Mouse (Mus musculus) liver, adult 2 months (tissue): ENCODE measurements at regions not wholly inside any gene's neighbourhood (a gene's known extent, or its start where the extent isn't known, plus 50 kb on each side); places are given as distances from the start of the nearest gene placed in this dataset.

Source experiments
- DNase-seq: peaks from one replicate; pipeline ENCODE4 v3.0.0-alpha.2; 2011; ENCODE audit warnings: low read depth, low spot score; ENCODE audit errors: extremely low read depth
- H3K27ac ChIP-seq: fragments of 200-500 bp; replicated peaks from 2 replicates; pipeline ENCODE4 v1.5.1; 2012; ENCODE audit warnings: low read depth, mild to moderate bottlenecking, control low read depth, inconsistent platforms, low read length; ENCODE audit not compliant: insufficient read depth
- H3K27me3 ChIP-seq: fragments of 200-500 bp; 2 replicates; pipeline ENCODE4 v1.6.1; 2012; ENCODE audit warnings: mild to moderate bottlenecking, moderate library complexity, low read length, inconsistent platforms; ENCODE audit not compliant: control insufficient read depth, insufficient read depth
- H3K36me3 ChIP-seq: fragments of 200-500 bp; 2 replicates; pipeline ENCODE4 v1.6.1; 2012; ENCODE audit warnings: low read length, inconsistent platforms; ENCODE audit not compliant: control insufficient read depth, insufficient read depth
- H3K4me1 ChIP-seq: fragments of 200-500 bp; 2 replicates; pipeline ENCODE4 v1.6.1; 2011; ENCODE audit warnings: low read length; ENCODE audit not compliant: control insufficient read depth, insufficient read depth
- H3K4me3 ChIP-seq: fragments of 200-500 bp; 2 replicates; pipeline ENCODE4 v1.5.1; 2011; ENCODE audit warnings: low read depth, mild to moderate bottlenecking, control low read depth, low read length, moderate library complexity; ENCODE audit not compliant: insufficient read depth
- H3K79me2 ChIP-seq: fragments of 200-500 bp; 2 replicates; pipeline ENCODE4 v1.6.1; 2012; ENCODE audit warnings: inconsistent platforms, mild to moderate bottlenecking, low read length, moderate library complexity; ENCODE audit not compliant: control insufficient read depth, insufficient read depth
- H3K9ac ChIP-seq: fragments of 200-500 bp; 2 replicates; pipeline ENCODE4 v1.6.1; 2012; ENCODE audit warnings: low read depth, mild to moderate bottlenecking, control low read depth, inconsistent platforms, low read length
- CTCF ChIP-seq: fragments of 200-500 bp; IDR thresholded peaks from 2 replicates; pipeline ENCODE4 v1.5.1; 2011; ENCODE audit warnings: low read depth, low read length, control low read depth
- POLR2A ChIP-seq: fragments of 200-500 bp; IDR thresholded peaks from 2 replicates; pipeline ENCODE4 v1.6.1; 2011; ENCODE audit warnings: low read length, control low read depth; ENCODE audit not compliant: insufficient read depth; ENCODE audit errors: extremely low read depth
- WGBS: fragments of 180-500 bp; shearing (Covaris S2); methylation state at CpG from one replicate; pipeline ENCODE4 v1.1.7; 2018; 5-methylcytosine and 5-hydroxymethylcytosine counted together

DNA sequence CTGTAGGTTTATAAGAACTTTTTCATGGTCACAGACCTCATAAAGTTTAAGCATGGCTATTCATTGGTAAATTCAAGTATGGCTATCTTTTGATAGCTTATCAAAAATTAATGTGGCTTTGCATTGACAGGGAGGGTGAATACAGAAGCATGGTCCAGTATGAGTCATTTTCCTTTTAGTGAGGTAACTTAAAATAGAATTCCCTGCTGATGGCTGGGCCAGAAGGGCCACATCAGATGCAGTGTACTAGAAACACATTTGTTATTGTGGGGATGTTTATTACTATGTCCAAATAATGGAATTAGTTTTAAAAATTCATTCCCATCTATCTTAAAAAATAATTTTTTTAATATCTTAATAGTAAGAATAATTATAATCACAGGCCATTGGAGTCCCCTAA lies 213.4 kb upstream of the Chrm2 start:
- no peaks in the 10 kb centered on the region for H3K36me3 ChIP-seq
- TF ChIP-seq CTCF, result no peak
- TF ChIP-seq POLR2A, result no peak
- no peak for DNase-seq
- no peaks in the 10 kb centered on the region for H3K27me3 ChIP-seq
- no peak overlapping the region for H3K9ac ChIP-seq
- no peak overlapping the region for H3K27ac ChIP-seq
- no peaks in the 10 kb centered on the region for H3K79me2 ChIP-seq
- H3K4me1 ChIP-seq, result peaks cover 10% of the 10 kb centered on the region; the same call in 1 of the 2 replicates
- H3K4me3 ChIP-seq, result no peak overlapping the region

DNA sequence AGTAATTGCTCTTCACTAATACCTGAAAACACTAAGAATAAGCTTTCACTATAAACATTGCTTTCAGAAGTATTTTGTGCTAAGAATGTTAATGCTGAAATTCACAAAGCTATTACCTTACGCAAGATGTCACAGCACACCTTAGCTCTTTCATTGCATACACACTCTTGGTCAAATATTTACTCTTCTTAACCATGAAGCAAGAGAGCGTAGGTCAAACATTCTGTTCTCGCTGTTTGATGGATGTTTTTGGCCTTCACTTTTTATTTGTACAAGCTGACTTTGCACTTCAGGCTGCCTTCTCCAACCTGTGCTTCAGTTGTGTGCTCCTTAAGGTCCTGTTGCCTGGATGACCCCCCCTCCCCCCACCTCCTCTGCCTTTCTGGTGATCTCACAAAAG lies 212.8 kb upstream of the Chrm2 start:
- Histone ChIP-seq H3K9ac (no peak overlapping the region), H3K36me3 (no peaks in the 10 kb centered on the region), H3K27me3 (no peaks in the 10 kb centered on the region), H3K27ac (peak overlapping the region; percentile 52), H3K4me1 (peaks cover 10% of the 10 kb centered on the region; the same call in 1 of the 2 replicates), H3K4me3 (no peak overlapping the region), H3K79me2 (no peaks in the 10 kb centered on the region)
- WGBS, result 25% methylated on average over 3 of the region's 3 CpGs
- peak; percentile 98 for DNase-seq
- no peak for TF ChIP-seq CTCF
- TF ChIP-seq POLR2A, result no peak

DNA sequence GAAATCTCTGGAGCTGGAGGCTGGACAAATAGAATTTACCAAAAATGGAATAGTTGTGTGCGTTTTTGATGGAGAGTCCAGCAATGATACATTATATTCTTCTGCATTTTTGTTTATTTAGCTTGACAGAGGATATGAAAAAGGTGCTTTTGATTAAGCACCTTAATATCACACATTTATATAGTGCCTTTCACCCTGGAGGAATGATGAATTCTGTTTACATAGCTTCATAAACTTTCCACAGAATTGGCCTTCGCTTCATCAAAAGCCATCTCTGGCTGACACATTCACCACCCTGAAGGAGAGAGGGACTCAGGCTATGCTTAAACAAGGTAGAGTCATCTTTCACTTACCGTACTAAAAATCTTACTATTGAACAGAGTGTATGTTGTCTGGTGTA lies 208.0 kb upstream of the Chrm2 start:
- H3K27ac ChIP-seq, result no peak overlapping the region
- TF ChIP-seq POLR2A (no peak), CTCF (no peak)
- DNase-seq, result no peak
- H3K79me2 ChIP-seq, result no peaks in the 10 kb centered on the region
- 88% methylated on average over 3 of the region's 3 CpGs for WGBS
- H3K36me3 ChIP-seq, result no peaks in the 10 kb centered on the region
- H3K4me1 ChIP-seq, result peaks cover 8% of the 10 kb centered on the region; the same call in 1 of the 2 replicates
- no peak overlapping the region for H3K9ac ChIP-seq
- H3K4me3 ChIP-seq, result no peak overlapping the region
- no peaks in the 10 kb centered on the region for H3K27me3 ChIP-seq

DNA sequence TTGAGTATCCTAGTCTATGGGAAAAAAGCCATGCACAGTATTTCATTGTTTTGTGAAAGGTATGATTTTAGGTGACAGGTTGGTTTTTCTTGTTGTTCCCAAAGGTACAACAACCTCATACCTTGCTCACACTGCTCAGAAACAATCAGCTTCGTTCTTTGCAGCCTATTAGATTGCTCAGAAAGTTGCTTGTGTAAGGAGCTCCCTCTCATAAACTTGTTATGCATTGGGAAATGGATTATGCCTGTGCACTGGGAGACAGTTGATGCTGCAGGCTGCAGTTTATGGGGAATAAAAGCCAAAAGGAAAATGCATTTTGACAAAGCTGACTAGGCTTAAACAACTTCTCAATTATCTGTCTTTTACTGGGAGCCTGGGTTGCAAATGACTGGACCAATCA lies 205.2 kb upstream of the Chrm2 start:
- H3K79me2 ChIP-seq, result no peaks in the 10 kb centered on the region
- no peak overlapping the region for H3K4me3 ChIP-seq
- no peaks in the 10 kb centered on the region for H3K36me3 ChIP-seq
- H3K4me1 ChIP-seq, result peaks cover under 1% of the 10 kb centered on the region; the same call in 1 of the 2 replicates
- TF ChIP-seq POLR2A, result no peak
- no peak for TF ChIP-seq CTCF
- H3K27me3 ChIP-seq, result no peaks in the 10 kb centered on the region
- DNase-seq, result no peak
- no peak overlapping the region for H3K27ac ChIP-seq
- WGBS, result 77% methylated on average over 1 of the region's 1 CpGs
- no peak overlapping the region for H3K9ac ChIP-seq

DNA sequence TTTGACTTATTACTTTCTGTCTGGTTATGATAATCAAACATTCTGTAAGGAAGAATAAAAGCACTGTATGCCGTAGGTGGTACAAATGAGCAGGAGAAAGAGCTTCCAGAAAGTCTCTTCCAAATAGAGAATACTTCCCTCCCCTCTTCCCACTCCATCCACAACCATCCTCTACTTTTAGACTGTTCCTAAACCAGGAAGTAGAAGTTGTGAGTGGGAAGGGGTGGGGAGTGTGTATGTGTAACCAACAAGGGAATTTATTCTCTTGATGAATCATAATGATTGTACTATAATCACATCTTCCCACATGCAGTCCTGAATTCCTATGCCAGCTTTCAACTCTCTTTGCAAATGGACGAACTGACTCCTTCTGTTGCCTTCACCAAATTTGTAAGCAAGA lies 181.2 kb upstream of the Chrm2 start:
- H3K36me3 ChIP-seq, result no peaks in the 10 kb centered on the region
- no peak overlapping the region for H3K4me3 ChIP-seq
- no peak for DNase-seq
- no peak overlapping the region for H3K9ac ChIP-seq
- 87% methylated on average over 2 of the region's 2 CpGs for WGBS
- no peaks in the 10 kb centered on the region for H3K27me3 ChIP-seq
- no peak overlapping the region for H3K27ac ChIP-seq
- no peaks in the 10 kb centered on the region for H3K4me1 ChIP-seq
- no peaks in the 10 kb centered on the region for H3K79me2 ChIP-seq
- TF ChIP-seq POLR2A (no peak), CTCF (no peak)

DNA sequence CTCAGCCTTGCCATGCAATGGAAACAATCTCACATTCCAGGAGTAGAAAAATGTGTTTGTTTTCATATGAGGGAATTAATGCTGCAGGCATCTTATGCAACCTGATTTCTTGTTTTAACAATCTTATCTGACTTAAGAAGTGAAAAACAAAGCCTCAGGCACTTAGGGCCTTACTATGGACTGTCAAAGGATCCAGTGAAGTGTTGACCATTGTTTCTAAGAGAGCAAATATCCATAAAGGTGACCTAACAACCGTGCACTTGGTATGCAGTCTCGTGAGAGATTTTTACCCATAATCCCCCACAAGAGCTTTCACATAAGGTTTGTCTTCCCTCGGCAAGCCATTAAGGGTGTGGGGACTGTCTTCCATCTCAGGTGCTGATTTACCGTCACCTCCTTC lies 166.6 kb upstream of the Chrm2 start:
- no peak for DNase-seq
- Histone ChIP-seq H3K27me3 (no peaks in the 10 kb centered on the region), H3K4me3 (no peak overlapping the region), H3K9ac (no peak overlapping the region), H3K79me2 (no peaks in the 10 kb centered on the region), H3K27ac (no peak overlapping the region), H3K4me1 (no peaks in the 10 kb centered on the region), H3K36me3 (no peaks in the 10 kb centered on the region)
- TF ChIP-seq POLR2A (no peak), CTCF (no peak)
- WGBS, result 87% methylated on average over 4 of the region's 4 CpGs
